Mouse (Mus musculus): ENCODE measurements at regions not wholly inside any gene's neighbourhood (a gene's known extent, or its start where the extent isn't known, plus 50 kb on each side); places are given as distances from the start of the nearest gene placed in this dataset.

DNA sequence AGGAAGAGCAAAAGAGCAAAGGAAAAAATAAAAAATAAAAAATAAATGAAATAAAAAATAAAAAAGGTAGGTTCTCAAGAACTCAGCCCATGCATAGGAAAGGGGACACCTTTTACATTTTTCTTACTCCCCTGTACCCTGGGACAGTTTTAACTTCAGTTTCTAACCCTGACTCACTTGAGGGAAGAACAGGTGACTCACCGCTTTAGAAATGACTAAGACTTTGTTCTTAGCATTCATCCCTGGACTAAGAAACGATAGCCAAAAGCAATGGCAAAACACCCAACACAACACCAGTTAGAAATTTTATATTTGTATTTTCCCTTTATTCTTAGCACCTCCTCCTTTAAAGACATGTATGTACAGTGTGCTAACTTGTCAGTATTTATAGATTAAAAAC is 161.5 kb upstream of the Samsn1 start:
- Histone ChIP-seq H3K9me3 (ENCODE audit: control insufficient read depth, low read length) (no peaks in the 10 kb centered on the region), H3K4me1 (ENCODE audit: control insufficient read depth, insufficient read depth, low read length) (no peaks in the 10 kb centered on the region), H3K9ac (ENCODE audit: low read depth, low read length, severe bottlenecking) (no peak overlapping the region), H3K4me3 (replicated peaks; ENCODE audit: low read length) (no peak overlapping the region), H3K27ac (replicated peaks; ENCODE audit: low read depth, low read length) (no peak overlapping the region), H3K27me3 (ENCODE audit: control insufficient read depth, insufficient read depth, low read length) (no peaks in the 10 kb centered on the region), H3K4me2 (replicated peaks; ENCODE audit: low read depth, low read length, severe bottlenecking) (no peak overlapping the region), H3K36me3 (ENCODE audit: control insufficient read depth, insufficient read depth, low read length) (no peaks in the 10 kb centered on the region)
- no peak for ATAC-seq (ENCODE audit: low FRiP score, low read depth)
- no peak for TF ChIP-seq POLR2A (IDR thresholded peaks at IDR 0.05; ENCODE audit: borderline replicate concordance, extremely low read depth, insufficient read depth, insufficient read length)
- WGBS: 73% methylated on average over 2 of the region's 2 CpGs
- DNase-seq (ENCODE audit: low spot score): no peak

DNA sequence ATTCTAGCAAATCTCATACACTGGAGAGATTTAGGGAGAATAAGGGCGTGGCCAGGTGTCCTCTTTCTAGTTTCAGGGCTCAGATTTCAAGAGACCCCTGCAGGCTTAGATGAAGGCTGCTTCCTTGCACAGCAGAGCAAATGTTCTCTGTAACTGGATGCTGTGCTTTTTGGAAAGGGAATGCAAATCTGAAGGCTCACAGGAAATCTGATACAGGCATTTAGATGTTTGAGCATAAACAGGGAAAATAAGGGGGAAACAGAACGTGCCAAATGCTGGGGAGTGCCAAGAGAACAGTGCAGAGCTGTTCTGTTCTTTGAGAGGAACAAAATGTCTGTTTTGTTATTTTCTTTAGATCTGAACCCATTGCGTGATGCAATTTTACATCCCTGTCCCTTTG is 161.0 kb upstream of the Samsn1 start:
- DNase-seq (ENCODE audit: low spot score) (peak; percentile 63), ATAC-seq (ENCODE audit: low FRiP score, low read depth) (peak; percentile 68)
- H3K27ac ChIP-seq (replicated peaks; ENCODE audit: low read depth, low read length): no peak overlapping the region
- no peak overlapping the region for H3K9ac ChIP-seq (ENCODE audit: low read depth, low read length, severe bottlenecking)
- TF ChIP-seq POLR2A (IDR thresholded peaks at IDR 0.05; ENCODE audit: borderline replicate concordance, extremely low read depth, insufficient read depth, insufficient read length): no peak
- H3K9me3 ChIP-seq (ENCODE audit: control insufficient read depth, low read length): no peaks in the 10 kb centered on the region
- H3K4me2 ChIP-seq (replicated peaks; ENCODE audit: low read depth, low read length, severe bottlenecking): no peak overlapping the region
- H3K27me3 ChIP-seq (ENCODE audit: control insufficient read depth, insufficient read depth, low read length): no peaks in the 10 kb centered on the region
- H3K4me3 ChIP-seq (replicated peaks; ENCODE audit: low read length): no peak overlapping the region
- no peaks in the 10 kb centered on the region for H3K36me3 ChIP-seq (ENCODE audit: control insufficient read depth, insufficient read depth, low read length)
- WGBS: 15% methylated on average over 3 of the region's 3 CpGs
- H3K4me1 ChIP-seq (ENCODE audit: control insufficient read depth, insufficient read depth, low read length): no peaks in the 10 kb centered on the region

DNA sequence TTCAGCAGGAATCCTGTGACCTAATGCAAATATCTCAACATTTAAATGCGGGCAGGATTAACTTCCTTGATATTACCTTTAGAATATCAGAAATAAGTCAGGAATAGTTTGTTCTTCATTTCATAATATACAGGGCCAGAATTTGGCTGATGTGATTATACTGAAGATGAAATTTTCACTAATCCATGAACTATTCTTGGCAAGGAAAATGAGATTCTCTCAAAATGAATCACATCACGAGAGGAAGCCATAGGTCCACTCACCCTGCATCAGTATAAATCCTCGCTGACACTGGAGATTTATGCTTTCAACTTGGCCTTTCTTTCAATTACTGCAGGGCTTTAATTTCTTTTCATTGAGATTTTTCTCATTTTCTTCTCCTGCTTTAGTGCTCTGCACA is 159.5 kb upstream of the Samsn1 start:
- Histone ChIP-seq H3K9ac (ENCODE audit: low read depth, low read length, severe bottlenecking) (no peak overlapping the region), H3K4me2 (replicated peaks; ENCODE audit: low read depth, low read length, severe bottlenecking) (no peak overlapping the region), H3K4me3 (replicated peaks; ENCODE audit: low read length) (no peak overlapping the region), H3K36me3 (ENCODE audit: control insufficient read depth, insufficient read depth, low read length) (no peaks in the 10 kb centered on the region), H3K9me3 (ENCODE audit: control insufficient read depth, low read length) (no peaks in the 10 kb centered on the region), H3K27ac (replicated peaks; ENCODE audit: low read depth, low read length) (no peak overlapping the region), H3K4me1 (ENCODE audit: control insufficient read depth, insufficient read depth, low read length) (no peaks in the 10 kb centered on the region), H3K27me3 (ENCODE audit: control insufficient read depth, insufficient read depth, low read length) (no peaks in the 10 kb centered on the region)
- WGBS: 84% methylated on average over 3 of the region's 3 CpGs
- no peak for TF ChIP-seq POLR2A (IDR thresholded peaks at IDR 0.05; ENCODE audit: borderline replicate concordance, extremely low read depth, insufficient read depth, insufficient read length)
- no peak for DNase-seq (ENCODE audit: low spot score)
- no peak for ATAC-seq (ENCODE audit: low FRiP score, low read depth)

DNA sequence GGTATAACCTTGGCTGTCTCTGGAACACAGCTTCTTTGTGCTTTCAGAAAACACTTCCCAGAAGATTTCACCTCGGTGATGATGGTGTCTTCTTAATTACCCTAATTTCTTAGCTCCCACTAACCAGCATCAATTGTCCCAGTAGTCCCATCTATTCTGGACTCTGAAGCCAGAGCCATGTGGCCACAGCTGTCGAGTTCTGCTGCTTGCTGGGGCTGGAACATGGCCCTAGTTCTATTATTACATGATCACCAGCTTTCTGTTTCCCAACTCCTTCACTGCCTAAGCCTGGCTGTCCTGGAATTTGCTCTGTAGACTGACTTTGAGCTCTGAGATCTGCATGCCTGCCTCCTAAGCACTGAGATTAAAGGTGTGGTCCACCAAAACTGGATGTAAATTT is 145.6 kb upstream of the Samsn1 start:
- Histone ChIP-seq H3K9me3 (ENCODE audit: control insufficient read depth, low read length) (no peaks in the 10 kb centered on the region), H3K9ac (ENCODE audit: low read depth, low read length, severe bottlenecking) (no peak overlapping the region), H3K4me1 (ENCODE audit: control insufficient read depth, insufficient read depth, low read length) (no peaks in the 10 kb centered on the region), H3K4me2 (replicated peaks; ENCODE audit: low read depth, low read length, severe bottlenecking) (no peak overlapping the region), H3K27me3 (ENCODE audit: control insufficient read depth, insufficient read depth, low read length) (no peaks in the 10 kb centered on the region), H3K27ac (replicated peaks; ENCODE audit: low read depth, low read length) (no peak overlapping the region), H3K36me3 (ENCODE audit: control insufficient read depth, insufficient read depth, low read length) (no peaks in the 10 kb centered on the region), H3K4me3 (replicated peaks; ENCODE audit: low read length) (no peak overlapping the region)
- DNase-seq (ENCODE audit: low spot score) (no peak), ATAC-seq (ENCODE audit: low FRiP score, low read depth) (no peak)
- TF ChIP-seq POLR2A (IDR thresholded peaks at IDR 0.05; ENCODE audit: borderline replicate concordance, extremely low read depth, insufficient read depth, insufficient read length): no peak
- 71% methylated on average over 2 of the region's 2 CpGs for WGBS

DNA sequence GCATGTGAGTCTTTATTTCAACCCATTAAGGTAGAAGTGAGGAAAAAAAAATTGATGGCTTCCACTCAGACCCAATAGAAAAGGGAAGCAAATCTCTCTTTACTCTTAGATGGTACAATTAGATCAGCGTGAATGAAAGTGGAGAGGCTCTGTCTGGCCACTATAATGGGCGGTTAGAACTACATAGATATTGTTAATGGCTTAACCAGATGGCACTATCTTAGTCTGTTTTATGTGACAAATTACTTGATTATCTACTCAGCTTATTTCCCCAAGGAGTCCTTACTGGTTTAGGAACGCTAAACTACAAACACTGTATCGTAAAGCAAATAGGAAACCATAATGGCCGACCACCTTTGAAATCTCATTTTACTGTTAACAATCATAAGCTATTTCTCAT is 138.8 kb upstream of the Samsn1 start:
- no peaks in the 10 kb centered on the region for H3K9me3 ChIP-seq (ENCODE audit: control insufficient read depth, low read length)
- 58% methylated on average over 5 of the region's 5 CpGs for WGBS
- H3K36me3 ChIP-seq (ENCODE audit: control insufficient read depth, insufficient read depth, low read length): no peaks in the 10 kb centered on the region
- no peak overlapping the region for H3K9ac ChIP-seq (ENCODE audit: low read depth, low read length, severe bottlenecking)
- TF ChIP-seq POLR2A (IDR thresholded peaks at IDR 0.05; ENCODE audit: borderline replicate concordance, extremely low read depth, insufficient read depth, insufficient read length): no peak
- no peak overlapping the region for H3K4me3 ChIP-seq (replicated peaks; ENCODE audit: low read length)
- no peak overlapping the region for H3K27ac ChIP-seq (replicated peaks; ENCODE audit: low read depth, low read length)
- no peak overlapping the region for H3K4me2 ChIP-seq (replicated peaks; ENCODE audit: low read depth, low read length, severe bottlenecking)
- H3K27me3 ChIP-seq (ENCODE audit: control insufficient read depth, insufficient read depth, low read length): no peaks in the 10 kb centered on the region
- DNase-seq (ENCODE audit: low spot score) (no peak), ATAC-seq (ENCODE audit: low FRiP score, low read depth) (no peak)
- H3K4me1 ChIP-seq (ENCODE audit: control insufficient read depth, insufficient read depth, low read length): no peaks in the 10 kb centered on the region

DNA sequence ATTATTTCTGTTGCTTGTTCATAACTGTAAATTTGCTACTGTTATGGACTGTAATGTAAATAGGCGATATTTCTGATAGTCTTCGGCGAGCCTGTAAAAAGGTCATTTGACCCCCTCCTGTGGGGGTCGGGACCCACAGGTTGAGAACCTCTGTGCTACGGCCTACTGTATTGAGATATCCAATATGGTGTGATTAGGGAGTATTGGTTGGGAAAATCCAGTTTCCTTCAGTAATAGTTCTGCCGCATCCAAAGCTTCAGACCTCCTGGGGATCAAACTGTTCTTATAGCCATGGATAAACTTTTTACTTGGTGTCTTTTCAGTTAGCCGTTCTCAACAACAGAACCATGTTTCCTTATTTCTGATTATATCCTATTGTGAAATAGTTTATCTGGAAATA is 136.5 kb upstream of the Samsn1 start:
- Histone ChIP-seq H3K4me1 (ENCODE audit: control insufficient read depth, insufficient read depth, low read length) (no peaks in the 10 kb centered on the region), H3K36me3 (ENCODE audit: control insufficient read depth, insufficient read depth, low read length) (no peaks in the 10 kb centered on the region), H3K9ac (ENCODE audit: low read depth, low read length, severe bottlenecking) (no peak overlapping the region), H3K4me3 (replicated peaks; ENCODE audit: low read length) (no peak overlapping the region), H3K27me3 (ENCODE audit: control insufficient read depth, insufficient read depth, low read length) (no peaks in the 10 kb centered on the region), H3K9me3 (ENCODE audit: control insufficient read depth, low read length) (no peaks in the 10 kb centered on the region), H3K4me2 (replicated peaks; ENCODE audit: low read depth, low read length, severe bottlenecking) (no peak overlapping the region), H3K27ac (replicated peaks; ENCODE audit: low read depth, low read length) (no peak overlapping the region)
- WGBS: 96% methylated on average over 7 of the region's 7 CpGs
- no peak for ATAC-seq (ENCODE audit: low FRiP score, low read depth)
- TF ChIP-seq POLR2A (IDR thresholded peaks at IDR 0.05; ENCODE audit: borderline replicate concordance, extremely low read depth, insufficient read depth, insufficient read length): no peak
- DNase-seq (ENCODE audit: low spot score): no peak

All from limb, embryonic 14.5 days (tissue).